Mouse (Mus musculus) bone marrow, adult 2 months (tissue): ENCODE measurements around the gene Racgap1.

Experiments used
- CTCF ChIP-seq: fragments of 200-500 bp; IDR thresholded peaks from 2 replicates; pipeline ENCODE4 v1.5.1; 2011; ENCODE audit warnings: low read length, control low read depth; ENCODE audit not compliant: control insufficient read depth, insufficient read depth
- POLR2A ChIP-seq: fragments of 200-500 bp; IDR thresholded peaks from 2 replicates; pipeline ENCODE4 v1.6.1; 2011; ENCODE audit warnings: low read depth, mild to moderate bottlenecking, control low read depth, low read length, borderline replicate concordance; ENCODE audit not compliant: control insufficient read depth

DNA sequence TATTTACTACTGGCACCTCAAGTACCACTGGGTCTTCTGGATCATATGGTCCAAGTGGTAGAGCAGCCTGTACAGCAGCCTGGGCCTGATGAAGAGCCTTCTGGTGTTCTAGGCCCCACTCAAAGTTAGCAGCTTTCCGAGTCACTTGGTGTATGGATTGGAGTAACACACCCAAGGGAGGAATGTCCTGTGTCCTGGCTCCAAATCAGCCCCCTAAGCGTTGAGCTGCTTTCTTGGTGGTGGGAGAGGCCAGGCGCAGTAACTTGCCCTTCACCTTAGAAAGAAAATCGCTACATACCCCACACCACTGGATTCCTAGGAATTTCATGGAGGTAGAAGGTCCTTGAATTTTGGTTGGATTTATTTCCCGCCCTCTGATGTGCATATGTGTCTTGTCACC, 32.7 kb upstream of the Racgap1 start:
- TF ChIP-seq POLR2A (no peak), CTCF (no peak)
